Mouse (Mus musculus) limb, embryonic 11.5 days (tissue): ENCODE data around the gene Rnaseh1. TPM values are rescaled to one million over a fixed set of nuclear protein-coding genes. Genes with fewer than 3 reads are reported as not detected.

ENCODE experiments used
- ATAC-seq: fragments of 200-750 bp; cut with Nextera tagmentation; 2 replicates; pipeline ENCODE4 v1.8.0; 2017; ENCODE audit warnings: low read depth; ENCODE audit not compliant: insufficient number of reproducible peaks, low FRiP score, low TSS enrichment
- DNase-seq: peaks from one replicate; pipeline ENCODE4 v3.0.0-alpha.2; 2015; ENCODE audit warnings: low spot score
- H3K27ac ChIP-seq: fragments of 300-500 bp; sonication (generic); replicated peaks from 2 replicates; pipeline ENCODE4 v1.5.1; 2014; ENCODE audit warnings: low read depth, mild to moderate bottlenecking, low read length
- H3K27me3 ChIP-seq: fragments of 300-500 bp; sonication (generic); 2 replicates; pipeline ENCODE4 v1.6.1; 2014; ENCODE audit warnings: mild to moderate bottlenecking, low read length, mixed read lengths; ENCODE audit not compliant: control insufficient read depth, insufficient read depth
- H3K36me3 ChIP-seq: fragments of 300-500 bp; sonication (generic); 2 replicates; pipeline ENCODE4 v1.6.1; 2014; ENCODE audit warnings: mild to moderate bottlenecking, low read length, moderate library complexity, mixed read lengths; ENCODE audit not compliant: control insufficient read depth, insufficient read depth
- H3K4me1 ChIP-seq: fragments of 300-500 bp; sonication (generic); 2 replicates; pipeline ENCODE4 v1.6.1; 2014; ENCODE audit warnings: low read length, mixed read lengths; ENCODE audit not compliant: control insufficient read depth, insufficient read depth
- H3K4me2 ChIP-seq: fragments of 300-500 bp; sonication (generic); 2 replicates; pipeline ENCODE4 v1.6.1; 2014; ENCODE audit warnings: low read depth, mild to moderate bottlenecking, moderate library complexity; ENCODE audit not compliant: severe bottlenecking
- H3K4me3 ChIP-seq: fragments of 300-500 bp; sonication (generic); 2 replicates; pipeline ENCODE4 v1.5.1; 2014; ENCODE audit warnings: low read depth, low read length
- H3K9ac ChIP-seq: fragments of 300-500 bp; sonication (generic); 2 replicates; pipeline ENCODE4 v1.6.1; 2014; ENCODE audit warnings: mild to moderate bottlenecking, low read length
- H3K9me3 ChIP-seq: fragments of 300-500 bp; sonication (generic); 2 replicates; pipeline ENCODE4 v1.6.1; 2016; ENCODE audit warnings: low read length; ENCODE audit not compliant: control insufficient read depth
- WGBS: fragments of 180-500 bp; shearing (Covaris S2); extraction: QIAGEN DNeasy Blood & Tissue Kit; methylation state at CpG from one replicate; pipeline ENCODE4 v1.1.7; 2014; 5-methylcytosine and 5-hydroxymethylcytosine counted together
- polyA plus RNA-seq: library from polyadenylated mRNA; unstranded; fragments of >200 nt; fragmentation: Nextera tagmentation; extraction: Ambion mirVana; gene quantifications from 2 replicates; pipeline ENCODE4 v1.2.1, GENCODE M21; 2014

Gene Rnaseh1
- polyA plus RNA-seq, 1 experiment from 2014 or later: 32.5 TPM

DNA sequence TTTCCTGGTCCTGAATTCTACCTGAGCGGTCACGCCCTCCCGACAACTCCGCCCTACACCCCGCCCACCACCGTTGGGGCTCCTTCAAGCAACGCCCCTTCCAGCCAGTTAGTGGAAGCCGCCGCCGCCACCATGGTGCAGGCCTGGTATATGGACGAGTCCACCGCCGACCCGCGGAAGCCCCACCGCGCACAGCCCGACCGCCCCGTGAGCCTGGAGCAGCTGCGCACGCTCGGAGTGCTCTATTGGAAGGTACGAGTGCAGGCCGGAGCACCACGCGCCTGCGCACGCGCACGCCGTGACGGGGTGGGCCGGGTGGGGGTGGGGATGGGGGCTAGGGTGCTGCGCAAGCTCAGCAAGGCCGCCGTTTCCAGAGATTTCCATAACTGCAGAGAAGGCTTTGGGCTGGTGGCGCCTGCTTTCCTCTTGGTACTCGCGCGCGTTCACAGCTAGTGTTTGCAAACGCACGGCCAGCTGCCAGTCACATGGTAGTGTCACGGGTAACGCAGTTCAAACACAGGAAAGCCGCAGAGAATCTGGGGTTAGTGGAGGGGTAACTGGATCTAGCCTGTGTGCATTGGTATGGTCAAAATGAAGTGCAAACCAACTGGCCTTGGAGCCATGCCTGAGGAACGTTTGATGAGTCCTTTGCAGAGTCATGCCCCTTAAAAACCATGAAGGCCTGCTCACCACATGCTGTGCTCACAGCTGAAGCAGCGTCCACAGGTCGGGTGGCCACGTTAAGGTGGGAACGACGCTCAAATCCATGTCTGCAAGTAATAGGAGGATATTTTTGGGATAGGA lies 25.9 kb downstream of the Rnaseh1 start, which contains the start of gene Adi1:
Gene Adi1, plus strand, starts transcription at position 111 of the 804 bp plus-strand sequence.
- 3% methylated on average over 50 of the region's 53 CpGs for WGBS
- Histone ChIP-seq H3K36me3 (no peaks in the 10 kb centered on the region; the same call in 1 of the 2 replicates), H3K27me3 (no peaks in the 10 kb centered on the region), H3K27ac (peak within 1 kb of the TSS; percentile 80), H3K9me3 (0 out of 2 replicates have a peak, but pooled peaks cover 2% of the 10 kb centered on the region), H3K4me1 (no peaks in the 10 kb centered on the region), H3K4me2 (peak within 1 kb of the TSS; percentile 54), H3K9ac (peak within 1 kb of the TSS; percentile 69), H3K4me3 (peak within 1 kb of the TSS; percentile 47)
- ATAC-seq: peak; percentile 96
- peak; percentile 90 for DNase-seq

DNA sequence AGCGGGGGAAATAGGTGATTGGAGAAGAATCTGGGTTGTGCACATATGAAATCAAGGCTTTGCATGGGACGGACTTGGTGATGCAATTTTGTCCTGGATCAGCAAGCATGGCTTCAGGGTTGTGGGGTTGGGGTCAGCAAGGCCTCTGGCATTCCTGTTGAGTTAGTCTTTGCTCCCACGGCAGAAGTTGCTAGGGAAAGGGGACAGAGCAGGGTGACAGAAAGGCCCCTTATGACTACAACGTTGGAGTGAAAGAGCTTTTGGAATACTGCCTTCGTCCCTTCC lies 26.5 kb downstream of the Rnaseh1 start:
- Histone ChIP-seq H3K27me3 (no peaks in the 10 kb centered on the region), H3K4me1 (no peaks in the 10 kb centered on the region), H3K27ac (peak overlapping the region; percentile 80), H3K9ac (peak overlapping the region; percentile 69), H3K9me3 (0 out of 2 replicates have a peak, but pooled peaks cover 2% of the 10 kb centered on the region), H3K4me2 (peak overlapping the region; percentile 54), H3K4me3 (peak overlapping the region; percentile 47), H3K36me3 (no peaks in the 10 kb centered on the region; the same call in 1 of the 2 replicates)
- 72% methylated on average over 5 of the region's 5 CpGs for WGBS
- DNase-seq (no peak), ATAC-seq (no peak)

DNA sequence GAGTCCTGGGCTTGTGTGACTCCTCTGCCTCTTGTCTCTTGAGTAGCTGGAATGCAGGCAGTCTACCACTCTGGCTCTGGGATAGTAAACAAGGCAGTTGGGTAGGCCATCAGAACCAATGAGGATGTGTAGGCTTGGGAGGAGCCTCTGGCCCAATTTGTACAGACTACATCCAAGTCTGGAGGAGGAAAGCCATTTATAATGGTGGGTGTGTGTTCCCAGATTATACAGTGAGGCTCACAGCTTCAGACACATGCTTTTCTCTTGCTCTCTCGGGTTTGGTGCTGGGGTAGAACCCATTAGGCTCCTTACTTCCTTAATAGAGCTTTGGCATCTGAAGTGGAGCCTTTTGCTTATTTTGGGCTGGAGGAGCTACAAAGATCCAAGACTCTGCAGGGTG lies 35.3 kb downstream of the Rnaseh1 start:
- no peak overlapping the region for H3K27ac ChIP-seq
- no peak for DNase-seq
- no peak overlapping the region for H3K4me2 ChIP-seq
- no peaks in the 10 kb centered on the region for H3K4me1 ChIP-seq
- H3K9me3 ChIP-seq: no peaks in the 10 kb centered on the region
- no peaks in the 10 kb centered on the region for H3K27me3 ChIP-seq
- H3K4me3 ChIP-seq: no peak overlapping the region
- ATAC-seq: no peak
- WGBS: 90% methylated on average over 1 of the region's 1 CpGs
- H3K36me3 ChIP-seq: peaks cover 2% of the 10 kb centered on the region; the same call in 1 of the 2 replicates
- H3K9ac ChIP-seq: no peak overlapping the region

DNA sequence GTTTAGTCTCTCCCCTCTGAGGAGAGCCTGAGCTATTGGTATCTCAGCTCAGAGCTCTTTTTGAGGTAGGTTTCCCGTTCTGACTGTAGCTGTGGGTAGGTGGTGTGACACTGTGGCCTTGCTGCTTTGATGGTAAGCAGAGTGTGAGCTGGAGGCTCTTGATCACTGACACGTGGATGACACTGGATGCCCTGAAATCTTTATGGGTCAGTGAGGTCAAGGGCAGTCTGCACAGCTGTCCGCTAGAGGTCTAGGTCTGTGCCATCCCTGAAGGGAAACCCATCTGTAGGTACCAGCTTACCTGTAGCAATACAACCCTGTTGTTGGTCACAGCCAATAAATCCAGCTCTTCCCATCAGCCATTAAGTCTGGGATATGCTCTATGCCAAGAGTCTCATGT lies 36.4 kb downstream of the Rnaseh1 start:
- WGBS: 80% methylated on average over 3 of the region's 3 CpGs
- Histone ChIP-seq H3K4me2 (no peak overlapping the region), H3K9me3 (no peaks in the 10 kb centered on the region), H3K4me1 (no peaks in the 10 kb centered on the region), H3K9ac (no peak overlapping the region), H3K27me3 (no peaks in the 10 kb centered on the region), H3K36me3 (peaks cover 2% of the 10 kb centered on the region; the same call in 1 of the 2 replicates), H3K4me3 (no peak overlapping the region), H3K27ac (no peak overlapping the region)
- ATAC-seq (no peak), DNase-seq (no peak)

DNA sequence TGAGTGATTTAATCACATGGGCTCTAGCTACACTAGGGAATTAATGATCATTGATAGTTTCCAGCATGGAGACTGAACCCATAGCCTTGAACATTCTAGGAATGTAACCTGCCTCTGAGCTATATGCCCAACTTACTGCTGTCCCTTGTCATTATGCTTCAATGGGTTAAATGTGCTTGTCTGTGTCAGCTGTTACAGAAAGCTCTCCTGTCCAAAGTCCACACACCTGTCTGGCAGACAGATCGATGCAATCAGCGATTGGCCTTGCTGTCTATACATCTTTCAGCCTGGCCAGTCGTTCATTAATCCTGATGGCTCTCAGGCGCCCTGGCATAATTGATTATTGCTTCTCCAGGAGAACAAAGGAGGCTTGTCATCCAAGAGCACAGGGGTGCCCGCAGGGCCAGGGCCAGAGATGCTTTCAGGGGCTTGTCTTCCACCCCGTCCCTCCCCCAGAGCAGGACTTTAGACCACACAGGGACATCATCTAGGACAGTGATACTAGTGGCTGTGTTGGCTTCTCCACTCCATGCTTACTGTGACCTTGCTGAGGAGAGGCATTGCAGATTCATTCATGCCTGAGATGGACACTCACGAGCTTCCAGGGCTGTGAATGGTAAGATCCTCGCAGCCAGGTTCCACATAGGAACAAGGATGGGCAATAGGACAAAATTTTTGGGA lies 36.9 kb downstream of the Rnaseh1 start:
- Histone ChIP-seq H3K4me2 (no peak overlapping the region), H3K36me3 (peaks cover 2% of the 10 kb centered on the region; the same call in 1 of the 2 replicates), H3K27ac (no peak overlapping the region), H3K4me3 (no peak overlapping the region), H3K9me3 (no peaks in the 10 kb centered on the region), H3K27me3 (no peaks in the 10 kb centered on the region), H3K4me1 (no peaks in the 10 kb centered on the region), H3K9ac (no peak overlapping the region)
- DNase-seq: no peak
- WGBS: 83% methylated on average over 8 of the region's 8 CpGs
- no peak for ATAC-seq

DNA sequence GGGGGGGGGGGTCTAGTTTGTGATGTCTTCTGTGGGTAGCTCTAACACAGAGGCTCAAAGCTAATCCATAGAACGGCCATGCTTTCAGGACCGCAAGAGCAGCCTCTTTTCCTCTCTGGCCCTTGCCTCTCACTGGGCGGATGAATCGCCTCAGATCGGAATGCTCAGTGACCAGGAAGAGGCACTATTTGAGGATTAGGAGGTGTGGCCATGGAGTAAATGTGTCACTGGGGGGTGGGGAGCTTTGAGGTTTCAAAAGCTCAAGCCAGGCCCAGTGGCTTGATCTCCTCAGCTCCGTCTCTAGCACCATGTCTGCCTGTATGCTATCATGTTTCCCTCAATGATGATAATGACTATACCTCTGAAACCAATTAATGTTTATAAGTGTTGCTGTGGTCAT lies 39.6 kb downstream of the Rnaseh1 start:
- DNase-seq (no peak), ATAC-seq (no peak)
- H3K9ac ChIP-seq: no peak overlapping the region
- H3K9me3 ChIP-seq: no peaks in the 10 kb centered on the region
- H3K27ac ChIP-seq: no peak overlapping the region
- no peak overlapping the region for H3K4me2 ChIP-seq
- no peaks in the 10 kb centered on the region for H3K27me3 ChIP-seq
- H3K36me3 ChIP-seq: peaks cover 3% of the 10 kb centered on the region; the same call in 1 of the 2 replicates
- no peak overlapping the region for H3K4me3 ChIP-seq
- H3K4me1 ChIP-seq: no peaks in the 10 kb centered on the region
- WGBS: 93% methylated on average over 6 of the region's 6 CpGs

DNA sequence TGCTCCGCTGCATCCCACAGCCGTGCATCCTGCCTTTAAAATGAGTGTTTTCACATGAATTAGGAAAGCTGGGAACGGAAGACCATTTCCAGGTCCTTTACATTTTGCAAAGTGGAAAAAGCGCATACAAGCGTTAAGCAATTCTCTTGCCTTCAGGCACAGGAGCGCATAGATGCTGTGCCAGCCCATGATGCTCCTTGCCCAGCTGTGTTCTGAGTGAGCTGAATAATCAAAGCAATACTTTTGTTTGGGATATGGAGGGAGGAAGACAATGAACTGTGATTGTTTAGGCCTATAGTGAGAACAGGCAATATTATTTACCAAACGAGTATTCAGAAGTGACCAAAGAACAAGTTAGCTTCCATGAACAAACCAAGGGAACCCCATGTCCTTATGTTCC lies 41.3 kb downstream of the Rnaseh1 start:
- Histone ChIP-seq H3K4me2 (no peak overlapping the region), H3K36me3 (peaks cover 3% of the 10 kb centered on the region; the same call in 1 of the 2 replicates), H3K4me1 (no peaks in the 10 kb centered on the region), H3K9ac (no peak overlapping the region), H3K27ac (no peak overlapping the region), H3K4me3 (no peak overlapping the region), H3K9me3 (no peaks in the 10 kb centered on the region), H3K27me3 (no peaks in the 10 kb centered on the region)
- 91% methylated on average over 7 of the region's 7 CpGs for WGBS
- DNase-seq: no peak
- ATAC-seq: no peak

DNA sequence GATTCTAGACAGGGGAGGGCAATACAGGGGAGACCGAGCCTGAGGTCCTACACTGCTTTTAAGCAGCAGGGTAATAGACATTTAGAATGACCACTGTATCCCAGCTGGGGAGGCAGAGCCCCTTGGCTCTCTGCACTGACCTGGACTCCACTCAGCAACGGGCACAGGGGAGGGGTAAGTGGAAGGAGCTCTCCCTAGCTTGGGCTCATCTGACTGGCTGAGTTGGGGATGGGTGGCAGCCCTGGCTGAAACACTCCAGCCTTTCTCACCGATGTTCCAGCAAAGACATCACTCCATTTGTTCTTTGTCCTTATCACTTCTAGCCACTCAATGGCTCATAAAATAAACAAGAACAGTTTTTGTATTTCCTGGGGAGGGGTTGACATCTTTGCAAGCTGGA lies 44.3 kb downstream of the Rnaseh1 start:
- no peak overlapping the region for H3K4me3 ChIP-seq
- 71% methylated on average over 3 of the region's 3 CpGs for WGBS
- DNase-seq (no peak), ATAC-seq (no peak)
- no peak overlapping the region for H3K4me2 ChIP-seq
- no peaks in the 10 kb centered on the region for H3K4me1 ChIP-seq
- H3K27me3 ChIP-seq: no peaks in the 10 kb centered on the region
- peaks cover 5% of the 10 kb centered on the region; the same call in 1 of the 2 replicates for H3K36me3 ChIP-seq
- no peak overlapping the region for H3K9ac ChIP-seq
- H3K9me3 ChIP-seq: no peaks in the 10 kb centered on the region
- H3K27ac ChIP-seq: no peak overlapping the region
